Comparison of ENCODE assay signal across 8 mouse cellular contexts in the genomic region with DNA sequence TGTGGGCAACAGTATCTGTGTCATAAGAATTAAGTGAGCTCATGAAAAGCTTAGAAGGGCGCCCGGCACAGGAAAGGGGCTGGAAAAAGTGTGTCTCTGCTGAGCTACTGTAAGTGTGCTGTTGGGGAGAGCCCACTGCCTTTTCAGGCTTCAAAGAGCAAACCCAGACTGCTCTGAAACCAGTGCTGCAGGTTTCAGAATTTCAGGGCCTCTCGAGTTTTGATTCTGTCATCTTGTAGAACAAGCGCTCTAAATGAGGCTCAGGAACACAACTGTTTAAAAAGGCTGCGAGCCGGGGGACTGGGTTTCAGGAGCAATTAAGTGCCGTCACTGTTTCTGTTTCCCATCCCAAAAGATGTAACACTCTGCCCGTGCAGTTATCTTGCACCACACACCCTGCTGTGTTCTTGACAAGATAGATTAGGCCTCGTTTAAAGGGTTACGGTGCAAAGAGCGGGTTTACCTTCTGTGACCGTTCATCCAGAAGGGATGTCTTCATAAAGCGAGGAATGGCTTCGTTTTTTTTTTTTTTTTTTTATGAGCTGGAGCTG. TPM values are rescaled to one million over a fixed set of nuclear protein-coding genes. Genes with fewer than 3 reads are reported as not detected.
DNase-seq lines count a peak whose midpoint lies in the region; ATAC-seq and TF ChIP-seq lines count a peak whose summit lies in the region.

No protein-coding gene starts in this region.

- no peaks in the 10 kb centered on the region for H3K9me3 ChIP-seq in megakaryocyte, embryonic 14.5 days
- no peaks in the 10 kb centered on the region for H3K9me3 ChIP-seq in embryonic facial prominence, embryonic 12.5 days
- H3K9me3 ChIP-seq in limb, embryonic 14.5 days (ENCODE audit: control insufficient read depth, low read length), result no peaks in the 10 kb centered on the region
- no peaks in the 10 kb centered on the region for H3K9me3 ChIP-seq in stomach, embryonic 14.5 days (ENCODE audit: control insufficient read depth, low read depth, low read length)

- peak overlapping the region; percentile 67 for H3K27ac ChIP-seq in embryonic facial prominence, embryonic 12.5 days
- peak overlapping the region; percentile 63; the same call in 1 of the 2 replicates for H3K27ac ChIP-seq in limb, embryonic 14.5 days (replicated peaks; ENCODE audit: low read depth, low read length)
- peak overlapping the region; percentile 52; the same call in 1 of the 2 replicates for H3K27ac ChIP-seq in stomach, embryonic 14.5 days (ENCODE audit: low read length)

- 34% methylated on average over 14 of the region's 14 CpGs for WGBS in embryonic facial prominence, embryonic 12.5 days
- WGBS in limb, embryonic 14.5 days, result 9% methylated on average over 14 of the region's 14 CpGs
- WGBS in stomach, embryonic 14.5 days, result 12% methylated on average over 14 of the region's 14 CpGs

- peaks cover 8% of the 10 kb centered on the region for H3K36me3 ChIP-seq in megakaryocyte, embryonic 14.5 days (replicated peaks; ENCODE audit: low read length)
- no peaks in the 10 kb centered on the region for H3K36me3 ChIP-seq in embryonic facial prominence, embryonic 12.5 days
- no peaks in the 10 kb centered on the region for H3K36me3 ChIP-seq in limb, embryonic 14.5 days (ENCODE audit: control insufficient read depth, insufficient read depth, low read length)
- no peaks in the 10 kb centered on the region for H3K36me3 ChIP-seq in stomach, embryonic 14.5 days (ENCODE audit: control insufficient read depth, insufficient read depth, low read length)

- H3K9ac ChIP-seq in embryonic facial prominence, embryonic 12.5 days, result no peak overlapping the region
- H3K9ac ChIP-seq in limb, embryonic 14.5 days (ENCODE audit: low read depth, low read length, severe bottlenecking), result peak overlapping the region; percentile 43; the same call in 1 of the 2 replicates
- no peak overlapping the region for H3K9ac ChIP-seq in stomach, embryonic 14.5 days (replicated peaks; ENCODE audit: low read depth, low read length)

- DNase-seq in limb, embryonic 14.5 days (ENCODE audit: low spot score), result peak; percentile 37
- DNase-seq in layer of hippocampus, postnatal 36 days, result no peak
- no peak for DNase-seq in adrenal gland, postnatal 14 days
- no peak for DNase-seq in layer of hippocampus, postnatal 25 days (ENCODE audit: extremely low spot score in 1 of 2, low spot score in 1 of 2)

- ATAC-seq in megakaryocyte, adult 5-6 weeks (ENCODE audit: poor library complexity, severe bottlenecking), result no peak
- no peak for ATAC-seq in embryonic facial prominence, embryonic 12.5 days (ENCODE audit: insufficient number of reproducible peaks, insufficient read depth, low FRiP score, low TSS enrichment)
- no peak for ATAC-seq in limb, embryonic 14.5 days (ENCODE audit: low FRiP score, low read depth)
- ATAC-seq in stomach, embryonic 14.5 days (ENCODE audit: insufficient number of reproducible peaks, insufficient read depth, low FRiP score, low read depth), result no peak

- no peak for TF ChIP-seq POLR2A in limb, embryonic 14.5 days (IDR thresholded peaks at IDR 0.05; ENCODE audit: borderline replicate concordance, extremely low read depth, insufficient read depth, insufficient read length)

- peak overlapping the region; percentile 54 for H3K4me2 ChIP-seq in embryonic facial prominence, embryonic 12.5 days (replicated peaks)
- peak overlapping the region; percentile 74 for H3K4me2 ChIP-seq in limb, embryonic 14.5 days (replicated peaks; ENCODE audit: low read depth, low read length, severe bottlenecking)
- peak overlapping the region; percentile 37 for H3K4me2 ChIP-seq in stomach, embryonic 14.5 days (replicated peaks; ENCODE audit: low read depth, low read length)

- peaks cover 85% of the 10 kb centered on the region for H3K4me1 ChIP-seq in megakaryocyte, embryonic 14.5 days
- H3K4me1 ChIP-seq in embryonic facial prominence, embryonic 12.5 days, result peaks cover 44% of the 10 kb centered on the region
- peaks cover 45% of the 10 kb centered on the region for H3K4me1 ChIP-seq in limb, embryonic 14.5 days (ENCODE audit: control insufficient read depth, insufficient read depth, low read length)
- H3K4me1 ChIP-seq in stomach, embryonic 14.5 days (ENCODE audit: control insufficient read depth, insufficient read depth, low read length), result peaks cover 34% of the 10 kb centered on the region

- no peaks in the 10 kb centered on the region for H3K27me3 ChIP-seq in megakaryocyte, embryonic 14.5 days (replicated peaks)
- no peaks in the 10 kb centered on the region for H3K27me3 ChIP-seq in embryonic facial prominence, embryonic 12.5 days
- no peaks in the 10 kb centered on the region for H3K27me3 ChIP-seq in limb, embryonic 14.5 days (ENCODE audit: control insufficient read depth, insufficient read depth, low read length)
- no peaks in the 10 kb centered on the region for H3K27me3 ChIP-seq in stomach, embryonic 14.5 days (ENCODE audit: control insufficient read depth, insufficient read depth, low read length)

- H3K4me3 ChIP-seq in megakaryocyte, embryonic 14.5 days (replicated peaks), result peak overlapping the region; percentile 95
- H3K4me3 ChIP-seq in embryonic facial prominence, embryonic 12.5 days, result peak overlapping the region; percentile 13
- H3K4me3 ChIP-seq in limb, embryonic 14.5 days (replicated peaks; ENCODE audit: low read length), result peak overlapping the region; percentile 21
- H3K4me3 ChIP-seq in stomach, embryonic 14.5 days (ENCODE audit: low read depth, low read length), result peak overlapping the region; percentile 11

RNA-seq across cellular contexts. Expression of a gene that starts 2.7 kb away (rescaled TPM):
- 42.4 and 44.8 TPM in 2 replicates for polyA plus RNA-seq in megakaryocyte, embryonic 14.5 days (2012; ENCODE audit: insufficient read depth, low replicate concordance)
- total RNA-seq in megakaryocyte, adult 5-6 weeks (2015), result 62.5 and 73.3 TPM in 2 replicates
- 63.5 and 72.2 TPM in 2 replicates for total RNA-seq in megakaryocyte, adult 5-6 weeks (2017)
- polyA plus RNA-seq in embryonic facial prominence, embryonic 12.5 days (2016; fragmentation: Nextera tagmentation; extraction: Ambion mirVana), result 18.8 and 20.3 TPM in 2 replicates
- polyA plus RNA-seq in limb, embryonic 14.5 days (2012; rRNA removed), result 48.3 and 59.6 TPM in 2 replicates
- polyA plus RNA-seq in limb, embryonic 14.5 days (2014; fragmentation: Nextera tagmentation; extraction: Ambion mirVana), result 19.3 and 22.1 TPM in 2 replicates
- 14.3 and 15.7 TPM in 2 replicates for polyA plus RNA-seq in stomach, embryonic 14.5 days (2014; fragmentation: Nextera tagmentation; extraction: Ambion mirVana)
- 1 to 10 TPM; 4.7 to 7.3 TPM for total RNA-seq in layer of hippocampus, postnatal 36 days (2021)
- total RNA-seq in adrenal gland, postnatal 14 days (2021), result 20.2 and 21.4 TPM in 2 replicates
- 1 to 10 TPM; 3.2 to 7.2 TPM for total RNA-seq in layer of hippocampus, postnatal 25 days (2021)

RNA-seq across cellular contexts. Expression of a gene that starts 29.5 kb away (rescaled TPM):
- polyA plus RNA-seq in megakaryocyte, embryonic 14.5 days (2012; ENCODE audit: insufficient read depth, low replicate concordance), result 0.48 and 11.7 TPM in 2 replicates
- 78.8 and 84.7 TPM in 2 replicates for total RNA-seq in megakaryocyte, adult 5-6 weeks (2015)
- total RNA-seq in megakaryocyte, adult 5-6 weeks (2017), result 65.1 and 69.1 TPM in 2 replicates
- 77.8 and 82.1 TPM in 2 replicates for polyA plus RNA-seq in embryonic facial prominence, embryonic 12.5 days (2016; fragmentation: Nextera tagmentation; extraction: Ambion mirVana)
- polyA plus RNA-seq in limb, embryonic 14.5 days (2012; rRNA removed), result 49.7 and 51.4 TPM in 2 replicates
- polyA plus RNA-seq in limb, embryonic 14.5 days (2014; fragmentation: Nextera tagmentation; extraction: Ambion mirVana), result 58.5 and 60.1 TPM in 2 replicates
- 60.8 and 63.1 TPM in 2 replicates for polyA plus RNA-seq in stomach, embryonic 14.5 days (2014; fragmentation: Nextera tagmentation; extraction: Ambion mirVana)
- total RNA-seq in layer of hippocampus, postnatal 36 days (2021), result 10 to 100 TPM; 72.0 to 74.0 TPM
- 48.5 and 50.7 TPM in 2 replicates for total RNA-seq in adrenal gland, postnatal 14 days (2021)
- total RNA-seq in layer of hippocampus, postnatal 25 days (2021), result 10 to 100 TPM; 74.8 to 75.5 TPM

RNA-seq across cellular contexts. Expression of a gene that starts 44.9 kb away (rescaled TPM):
- 11.3 and 13.2 TPM in 2 replicates for polyA plus RNA-seq in megakaryocyte, embryonic 14.5 days (2012; ENCODE audit: insufficient read depth, low replicate concordance)
- total RNA-seq in megakaryocyte, adult 5-6 weeks (2015), result 44.9 and 59.7 TPM in 2 replicates
- total RNA-seq in megakaryocyte, adult 5-6 weeks (2017), result 59.2 and 62.2 TPM in 2 replicates
- polyA plus RNA-seq in embryonic facial prominence, embryonic 12.5 days (2016; fragmentation: Nextera tagmentation; extraction: Ambion mirVana), result 117 and 126 TPM in 2 replicates
- 98.1 and 116 TPM in 2 replicates for polyA plus RNA-seq in limb, embryonic 14.5 days (2012; rRNA removed)
- 110 and 117 TPM in 2 replicates for polyA plus RNA-seq in limb, embryonic 14.5 days (2014; fragmentation: Nextera tagmentation; extraction: Ambion mirVana)
- 91.0 and 98.1 TPM in 2 replicates for polyA plus RNA-seq in stomach, embryonic 14.5 days (2014; fragmentation: Nextera tagmentation; extraction: Ambion mirVana)
- total RNA-seq in layer of hippocampus, postnatal 36 days (2021), result 10 to 100 TPM; 71.5 to 73.1 TPM
- 51.0 and 62.2 TPM in 2 replicates for total RNA-seq in adrenal gland, postnatal 14 days (2021)
- total RNA-seq in layer of hippocampus, postnatal 25 days (2021), result 10 to 100 TPM; 69.7 to 69.9 TPM

Comparison
In these comparisons a context has a peak if more than half of its experiments do, and no peak if none do; other contexts are left out.
1. H3K4me3 ChIP-seq: peak in every context shown above with its lines; median percentile 95 in megakaryocyte, embryonic 14.5 days; 21 in limb, embryonic 14.5 days; 13 in embryonic facial prominence, embryonic 12.5 days; 11 in stomach, embryonic 14.5 days.